Mouse (Mus musculus) lung, embryonic 14.5 days (tissue): ENCODE measurements around the gene Sdc1. TPM values are rescaled to one million over a fixed set of nuclear protein-coding genes. Genes with fewer than 3 reads are reported as not detected.

Experiments
- ATAC-seq: fragments of 200-750 bp; cut with Nextera tagmentation; 2 replicates; pipeline ENCODE4 v1.8.0; 2017; ENCODE audit warnings: mild to moderate bottlenecking, moderate TSS enrichment, moderate library complexity; ENCODE audit not compliant: insufficient read depth
- DNase-seq: peaks from one replicate; pipeline ENCODE4 v3.0.0-alpha.2; 2015
- H3K27ac ChIP-seq: fragments of 300-500 bp; sonication (generic); 2 replicates; pipeline ENCODE4 v1.5.1; 2014; ENCODE audit warnings: low read depth, mild to moderate bottlenecking, moderate library complexity
- H3K27me3 ChIP-seq: fragments of 300-500 bp; sonication (generic); 2 replicates; pipeline ENCODE4 v1.6.1; 2014; ENCODE audit warnings: low read length, control low read depth; ENCODE audit not compliant: insufficient read depth
- H3K36me3 ChIP-seq: fragments of 300-500 bp; sonication (generic); 2 replicates; pipeline ENCODE4 v1.6.1; 2014; ENCODE audit warnings: control low read depth; ENCODE audit not compliant: insufficient read depth
- H3K4me1 ChIP-seq: fragments of 300-500 bp; sonication (generic); 2 replicates; pipeline ENCODE4 v1.6.1; 2014; ENCODE audit warnings: antibody characterized with exemption, control low read depth; ENCODE audit not compliant: insufficient read depth
- H3K4me2 ChIP-seq: fragments of 300-500 bp; sonication (generic); 2 replicates; pipeline ENCODE4 v1.6.1; 2014; ENCODE audit warnings: mild to moderate bottlenecking
- H3K4me3 ChIP-seq: fragments of 300-500 bp; sonication (generic); 2 replicates; pipeline ENCODE4 v1.5.1; 2014; ENCODE audit warnings: low read depth, low read length
- H3K9ac ChIP-seq: fragments of 300-500 bp; sonication (generic); 2 replicates; pipeline ENCODE4 v1.6.1; 2014
- H3K9me3 ChIP-seq: fragments of 300-500 bp; sonication (generic); 2 replicates; pipeline ENCODE4 v1.6.1; 2016; ENCODE audit warnings: low read depth, low read length, control low read depth
- CTCF ChIP-seq: IDR thresholded peaks from 2 replicates; pipeline ENCODE4 v1.5.1; 2016; ENCODE audit warnings: antibody characterized with exemption, low read depth
- WGBS: fragments of 180-500 bp; shearing (Covaris S2); extraction: QIAGEN DNeasy Blood & Tissue Kit; methylation state at CpG from one replicate; pipeline ENCODE4 v1.1.7; 2014; 5-methylcytosine and 5-hydroxymethylcytosine counted together
- polyA plus RNA-seq: library from polyadenylated mRNA; unstranded; fragments of >200 nt; fragmentation: Nextera tagmentation; extraction: Ambion mirVana; gene quantifications from 2 replicates; pipeline ENCODE4 v1.2.1, GENCODE M21; 2014

Gene Sdc1
- polyA plus RNA-seq, 1 experiment from 2014 or later, result 101 TPM

DNA sequence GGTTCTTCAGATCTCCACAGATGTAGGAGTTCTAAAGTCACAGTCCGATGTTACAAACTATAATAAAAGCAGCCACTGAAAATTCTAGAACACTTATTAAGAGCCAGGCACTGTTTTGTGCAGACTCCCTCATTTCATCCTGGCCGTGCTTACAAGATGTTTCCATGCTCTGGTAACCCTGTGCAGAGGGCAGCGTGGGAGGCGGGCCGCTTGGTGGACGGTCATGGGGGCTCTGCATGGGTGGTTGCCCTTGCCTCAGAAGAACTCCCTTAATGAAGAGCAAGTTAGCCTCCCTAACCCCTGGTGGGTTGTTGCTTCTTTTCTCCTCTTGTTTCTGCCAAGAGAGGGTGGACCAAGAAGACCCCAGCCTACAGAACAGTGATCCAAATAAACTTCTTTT lies 11.3 kb upstream of the Sdc1 start:
- Histone ChIP-seq H3K36me3 (peaks cover 3% of the 10 kb centered on the region; the same call in 1 of the 2 replicates), H3K27me3 (no peaks in the 10 kb centered on the region), H3K9ac (no peak overlapping the region), H3K4me2 (no peak overlapping the region), H3K9me3 (no peaks in the 10 kb centered on the region), H3K4me1 (no peaks in the 10 kb centered on the region), H3K4me3 (no peak overlapping the region), H3K27ac (no peak overlapping the region)
- TF ChIP-seq CTCF, result no peak
- ATAC-seq (no peak), DNase-seq (no peak)
- WGBS, result 92% methylated on average over 6 of the region's 6 CpGs

DNA sequence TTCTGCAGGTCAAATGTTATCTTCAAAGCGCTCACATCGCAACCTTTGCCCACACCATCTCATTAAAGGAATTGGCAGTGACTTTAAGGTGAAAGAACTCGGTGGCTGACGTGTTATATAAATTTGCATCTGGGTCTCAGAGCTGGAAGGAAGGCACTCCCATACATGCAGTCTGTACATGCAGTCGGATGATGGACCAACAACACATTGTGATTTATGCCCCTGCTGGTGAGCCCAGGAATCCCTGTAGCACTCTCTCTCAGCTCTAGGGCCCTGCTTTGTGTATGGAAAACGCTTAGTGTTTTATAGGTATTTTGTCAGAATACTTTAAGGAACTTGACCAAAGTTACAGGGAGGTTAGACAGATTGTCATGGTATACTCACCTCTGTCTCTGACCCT lies 10.6 kb upstream of the Sdc1 start:
- no peak; the same call in 1 of the 2 replicates for TF ChIP-seq CTCF
- Histone ChIP-seq H3K4me3 (no peak overlapping the region), H3K4me1 (no peaks in the 10 kb centered on the region), H3K36me3 (no peaks in the 10 kb centered on the region), H3K9ac (no peak overlapping the region), H3K4me2 (no peak overlapping the region), H3K9me3 (no peaks in the 10 kb centered on the region), H3K27me3 (no peaks in the 10 kb centered on the region), H3K27ac (no peak overlapping the region)
- ATAC-seq (no peak), DNase-seq (no peak)
- 63% methylated on average over 6 of the region's 6 CpGs for whole genome bisulfite sequencing

DNA sequence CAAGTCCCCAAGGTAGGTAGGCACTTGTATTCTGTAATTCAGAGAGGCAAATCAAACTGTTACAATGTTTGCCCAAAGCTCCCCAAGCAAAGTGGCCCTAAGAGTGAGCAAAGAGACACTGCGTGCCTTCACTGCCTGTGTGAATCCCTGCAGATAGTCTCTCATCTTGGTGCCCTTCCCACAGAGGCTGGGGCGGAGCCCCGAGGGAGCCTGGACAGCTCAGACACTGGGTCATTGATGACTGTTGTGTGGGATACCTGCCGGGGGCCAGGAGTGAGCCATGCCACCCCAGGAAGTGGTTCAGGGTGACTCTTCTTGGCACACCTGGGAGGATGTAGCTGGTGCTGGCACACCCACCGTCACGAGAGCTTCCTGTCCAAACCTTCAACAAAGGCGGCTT lies 10.1 kb upstream of the Sdc1 start:
- Histone ChIP-seq H3K9ac (no peak overlapping the region), H3K36me3 (no peaks in the 10 kb centered on the region), H3K9me3 (no peaks in the 10 kb centered on the region), H3K4me3 (no peak overlapping the region), H3K27me3 (no peaks in the 10 kb centered on the region), H3K4me2 (no peak overlapping the region), H3K27ac (no peak overlapping the region), H3K4me1 (no peaks in the 10 kb centered on the region)
- TF ChIP-seq CTCF, result no peak
- WGBS, result 61% methylated on average over 7 of the region's 7 CpGs
- ATAC-seq (no peak), DNase-seq (no peak)

DNA sequence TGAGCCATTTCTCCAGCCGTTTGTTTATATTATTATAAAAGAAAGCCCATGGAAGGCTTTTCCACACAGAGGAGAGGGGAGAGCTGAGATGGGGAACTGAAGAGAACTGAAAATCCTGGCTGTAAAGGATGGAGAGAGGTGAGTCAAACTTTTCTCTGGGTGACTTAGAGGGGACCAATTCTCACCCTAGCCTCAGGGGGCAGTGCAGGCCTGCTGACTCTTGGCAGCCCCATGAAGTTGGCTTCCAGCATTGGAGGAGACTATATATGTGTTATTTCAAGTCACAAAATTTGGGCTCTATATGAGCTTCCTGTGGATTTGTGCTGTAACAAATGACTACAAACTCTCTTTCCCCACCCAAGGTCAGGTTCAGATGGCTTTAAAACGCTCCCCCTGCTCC lies 8.5 kb upstream of the Sdc1 start:
- ATAC-seq (no peak), DNase-seq (peak; percentile 30)
- 68% methylated on average over 2 of the region's 2 CpGs for WGBS
- H3K36me3 ChIP-seq, result no peaks in the 10 kb centered on the region
- H3K9me3 ChIP-seq, result no peaks in the 10 kb centered on the region
- no peak overlapping the region for H3K4me3 ChIP-seq
- peak; percentile 60 for TF ChIP-seq CTCF
- no peak overlapping the region for H3K9ac ChIP-seq
- H3K4me2 ChIP-seq, result no peak overlapping the region
- no peaks in the 10 kb centered on the region for H3K27me3 ChIP-seq
- H3K27ac ChIP-seq, result no peak overlapping the region
- no peaks in the 10 kb centered on the region for H3K4me1 ChIP-seq

DNA sequence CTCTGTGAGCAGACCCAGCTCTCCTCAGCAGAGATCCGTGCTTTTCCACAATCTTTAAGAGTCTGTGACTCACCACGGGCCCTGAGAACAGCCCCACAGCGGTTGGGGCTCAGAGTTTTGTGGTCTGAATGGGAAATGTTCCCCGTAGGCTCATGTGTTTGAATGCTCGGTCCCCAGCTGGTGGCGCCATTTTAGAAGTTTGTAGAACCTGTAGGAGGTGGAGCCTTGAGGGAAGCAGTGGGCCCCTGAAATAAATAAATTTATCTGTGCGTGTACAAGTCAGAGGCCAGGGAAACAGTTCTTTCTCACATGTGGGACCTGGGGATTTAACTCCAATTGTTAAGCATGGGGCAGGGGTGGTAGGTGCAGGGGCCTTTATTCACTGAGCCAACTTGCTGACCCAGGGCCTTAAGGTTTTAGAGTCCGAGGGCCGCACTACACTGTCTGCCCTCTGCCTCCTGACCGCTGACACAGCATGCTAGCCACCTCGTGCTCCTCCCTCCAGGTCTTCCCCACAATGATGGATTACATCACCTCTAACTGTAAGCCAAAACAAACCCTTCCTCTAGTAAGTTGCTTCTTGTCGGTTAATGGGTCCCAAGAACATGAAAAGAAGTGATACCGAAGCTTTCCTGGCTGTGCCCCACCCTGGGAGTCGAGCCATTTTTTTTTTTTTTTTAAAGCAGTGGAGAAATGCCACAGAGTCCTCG lies 6.7 kb upstream of the Sdc1 start:
- DNase-seq (no peak), ATAC-seq (no peak)
- Histone ChIP-seq H3K27ac (no peak overlapping the region), H3K9me3 (no peaks in the 10 kb centered on the region), H3K9ac (no peak overlapping the region), H3K4me1 (no peaks in the 10 kb centered on the region), H3K4me3 (no peak overlapping the region), H3K27me3 (no peaks in the 10 kb centered on the region), H3K36me3 (no peaks in the 10 kb centered on the region), H3K4me2 (no peak overlapping the region)
- TF ChIP-seq CTCF, result no peak
- WGBS, result 64% methylated on average over 15 of the region's 15 CpGs

DNA sequence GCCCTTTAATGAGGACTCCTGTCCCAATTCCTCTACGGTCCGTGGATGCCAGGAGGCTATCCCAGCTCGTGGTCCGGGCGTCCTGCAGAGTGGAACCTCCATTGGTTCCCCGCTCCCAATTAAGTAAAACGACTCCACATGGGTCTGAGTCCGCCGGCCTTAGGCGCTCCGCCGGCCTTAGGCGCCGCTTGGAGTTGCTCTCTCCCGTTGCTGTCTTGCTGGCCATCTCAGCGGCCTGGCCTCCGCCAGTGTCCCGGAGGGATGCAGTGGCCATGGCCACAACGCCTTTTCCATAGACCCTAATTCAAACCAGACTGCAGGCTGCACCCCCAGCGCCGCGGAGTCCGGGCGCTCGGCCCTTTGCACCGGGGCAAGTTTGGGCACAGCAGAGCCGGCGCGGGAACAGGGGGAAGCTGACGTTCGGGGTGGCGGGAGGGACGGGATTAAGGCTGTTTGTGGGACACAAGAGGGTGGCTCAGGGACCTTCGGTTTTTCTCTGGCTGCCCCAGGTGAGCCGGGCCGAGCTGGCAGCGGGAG lies 789 bp downstream of the Sdc1 start:
- under 1% methylated on average over 37 of the region's 37 CpGs for WGBS
- peak; percentile 67 for DNase-seq
- no peaks in the 10 kb centered on the region for H3K27me3 ChIP-seq
- H3K4me1 ChIP-seq, result peaks cover 12% of the 10 kb centered on the region; the same call in 1 of the 2 replicates
- ATAC-seq, result peak; percentile 18
- peak overlapping the region; percentile 72 for H3K4me3 ChIP-seq
- no peaks in the 10 kb centered on the region for H3K9me3 ChIP-seq
- peak overlapping the region; percentile 90 for H3K4me2 ChIP-seq
- TF ChIP-seq CTCF, result no peak
- peak overlapping the region; percentile 68 for H3K9ac ChIP-seq
- H3K36me3 ChIP-seq, result no peaks in the 10 kb centered on the region
- peak overlapping the region; percentile 88 for H3K27ac ChIP-seq

DNA sequence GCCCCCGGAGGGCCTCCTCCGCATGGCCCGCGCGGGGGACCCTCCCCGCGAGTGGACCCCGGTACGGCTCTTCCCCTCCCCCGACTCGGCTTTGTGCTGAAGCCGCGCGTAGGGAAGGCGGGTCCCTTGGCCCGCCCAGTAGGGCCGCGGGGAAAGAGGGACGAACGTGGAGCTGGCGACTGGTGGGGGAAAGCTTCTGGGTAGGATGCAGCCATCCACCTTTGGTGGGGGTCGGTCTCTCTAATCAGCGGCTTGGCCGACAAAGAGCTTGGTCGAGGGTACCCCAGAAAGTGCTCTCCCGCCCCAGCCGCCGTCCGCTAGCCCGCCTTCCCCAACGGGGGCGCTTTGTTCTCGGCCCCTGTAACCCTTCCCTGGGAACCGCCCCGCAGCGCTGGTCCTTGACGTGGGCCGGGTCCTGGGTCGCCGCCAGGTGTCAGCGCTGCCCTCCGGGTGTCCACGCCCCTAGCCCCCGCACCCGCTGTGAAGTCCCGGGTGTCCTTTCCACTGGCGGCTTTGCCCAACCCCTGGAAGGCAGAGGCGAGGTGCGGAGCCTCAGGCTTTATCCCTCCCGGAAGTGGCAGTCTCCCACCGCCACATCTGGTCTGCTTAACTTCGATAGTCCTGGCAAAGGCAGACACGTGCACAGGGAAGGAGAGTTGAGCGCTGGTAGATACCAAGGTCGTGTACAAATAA lies 1.5 kb downstream of the Sdc1 start:
- Histone ChIP-seq H3K9ac (peak overlapping the region; percentile 68), H3K4me1 (peaks cover 12% of the 10 kb centered on the region; the same call in 1 of the 2 replicates), H3K9me3 (no peaks in the 10 kb centered on the region), H3K27ac (peak overlapping the region; percentile 88), H3K36me3 (no peaks in the 10 kb centered on the region), H3K27me3 (no peaks in the 10 kb centered on the region), H3K4me2 (peak overlapping the region; percentile 90), H3K4me3 (peak overlapping the region; percentile 72)
- DNase-seq (peak; percentile 77), ATAC-seq (peak; percentile 42)
- WGBS, result under 1% methylated on average over 55 of the region's 55 CpGs
- peak; percentile 46 for TF ChIP-seq CTCF
